In the genomic region with DNA sequence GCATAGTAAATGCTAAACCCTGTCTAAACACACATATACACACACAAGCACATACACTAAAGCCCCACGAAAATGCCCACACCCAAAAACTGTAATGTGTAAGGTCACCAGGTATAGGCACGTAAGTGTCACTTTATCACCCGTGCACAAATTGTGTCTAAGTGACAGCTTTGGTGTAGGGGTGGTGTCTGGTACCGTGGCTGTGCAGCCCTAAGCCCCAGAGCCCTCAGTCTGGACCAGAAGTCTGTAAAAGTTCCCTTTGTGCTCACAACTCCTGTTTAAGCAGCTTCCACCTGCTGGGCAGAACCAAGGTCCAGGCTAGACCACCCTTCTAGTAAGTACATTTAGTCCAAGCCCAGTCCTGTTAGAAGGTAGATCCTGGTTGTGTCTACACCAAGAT, we compare ENCODE assay signal across 12 mouse cellular contexts. TPM values are rescaled to one million over a fixed set of nuclear protein-coding genes. Genes with fewer than 3 reads are reported as not detected.
"Had no signal": no experiment of that assay in that cellular context is flagged by ENCODE, and none has a peak within 500 bp of the region (broad histone marks: within the 10 kb centered on the region; RNA-seq: fewer than 3 reads in every experiment).

No protein-coding gene starts in this region.

RNA-seq across cellular contexts. Expression of a gene that starts 24.4 kb away (rescaled TPM):
- total RNA-seq: layer of hippocampus, postnatal 36 days; left cerebral cortex, postnatal 25 days; megakaryocyte progenitor cell, adult 5-6 weeks had no signal
- polyA plus RNA-seq: inflammation-experienced regulatory T-cells, adult 6 months; kidney, embryonic 14.5 days; limb, embryonic 11.5 days; liver, embryonic 13.5 days; liver, postnatal 0 days; lung, embryonic 15.5 days; midbrain, embryonic 12.5 days; spleen, adult 2 months; stomach, postnatal 0 days had no signal
